Mouse (Mus musculus) naive thymus-derived CD4-positive, alpha-beta T cell, adult 2 months (primary cell): ENCODE results near the gene Btbd16.

Source experiments
- DNase-seq: peaks from one replicate; pipeline ENCODE4 v3.0.0-alpha.2; 2011; ENCODE audit warnings: low read depth

The Btbd16 gene

GRCm38 (mm10) chr7:130818813-130819212 is 44.9 kb downstream of the Btbd16 start:
- peak; percentile 28 for DNase-seq

- no peak for DNase-seq
Measured at GRCm38 (mm10) chr7:130819624-130820023, 45.8 kb downstream of the Btbd16 start.

- DNase-seq, result no peak
Measured at GRCm38 (mm10) chr7:130823992-130824391, 50.1 kb downstream of the Btbd16 start.

- DNase-seq, result no peak
Measured at GRCm38 (mm10) chr7:130826343-130826742, 52.5 kb downstream of the Btbd16 start.

- DNase-seq, result peak; percentile 49
Measured at GRCm38 (mm10) chr7:130827431-130827830, 53.6 kb downstream of the Btbd16 start.

- DNase-seq, result peak; percentile 53
Measured at GRCm38 (mm10) chr7:130827844-130828403, 54.1 kb downstream of the Btbd16 start.

- peak; percentile 44 for DNase-seq
Measured at GRCm38 (mm10) chr7:130828475-130828874, 54.6 kb downstream of the Btbd16 start.

GRCm38 (mm10) chr7:130831586-130831985 is 57.7 kb downstream of the Btbd16 start:
- no peak for DNase-seq

GRCm38 (mm10) chr7:130834299-130834698 is 60.4 kb downstream of the Btbd16 start:
- DNase-seq, result peak; percentile 99

GRCm38 (mm10) chr7:130834958-130835861 is 61.3 kb downstream of the Btbd16 start:
- DNase-seq, result no peak

- no peak for DNase-seq
Measured at GRCm38 (mm10) chr7:130836066-130836465, 62.2 kb downstream of the Btbd16 start.

GRCm38 (mm10) chr7:130837941-130838657 is 64.2 kb downstream of the Btbd16 start:
- no peak for DNase-seq

GRCm38 (mm10) chr7:130838658-130839025 is 64.8 kb downstream of the Btbd16 start:
- no peak for DNase-seq

GRCm38 (mm10) chr7:130839380-130840100 is 65.7 kb downstream of the Btbd16 start:
- DNase-seq, result no peak

- peak; percentile 16 for DNase-seq
Measured at GRCm38 (mm10) chr7:130847164-130847718, 73.4 kb downstream of the Btbd16 start.

- no peak for DNase-seq
Measured at GRCm38 (mm10) chr7:130854684-130855292, 80.9 kb downstream of the Btbd16 start.

GRCm38 (mm10) chr7:130855681-130856080 is 81.8 kb downstream of the Btbd16 start:
- DNase-seq, result no peak

- DNase-seq, result peak; percentile 33
Measured at GRCm38 (mm10) chr7:130857973-130858372, 84.1 kb downstream of the Btbd16 start.

- no peak for DNase-seq
Measured at GRCm38 (mm10) chr7:130859926-130860325, 86.1 kb downstream of the Btbd16 start.

- DNase-seq, result no peak
Measured at GRCm38 (mm10) chr7:130860721-130861142, 86.9 kb downstream of the Btbd16 start.

GRCm38 (mm10) chr7:130862501-130862900 is 88.6 kb downstream of the Btbd16 start:
- DNase-seq, result no peak
